Mouse (Mus musculus) stomach, postnatal 0 days (tissue): ENCODE data around the gene Poc5.

ENCODE experiments used
- CTCF ChIP-seq: IDR thresholded peaks from 2 replicates; pipeline ENCODE4 v1.5.1; 2016; ENCODE audit warnings: antibody characterized with exemption, low read depth, mild to moderate bottlenecking, moderate library complexity
- EP300 ChIP-seq: optimal IDR thresholded peaks from 2 replicates; pipeline ENCODE3; 2016; ENCODE audit warnings: antibody characterized with exemption

- TF ChIP-seq EP300, result no peak
- TF ChIP-seq CTCF, result no peak
These were observed 46.6 kb upstream of the Poc5 start for GRCm38 (mm10) chr13:96341461-96341860.
